Mouse (Mus musculus): Measurements from ENCODE around the gene Srl. TPM values are rescaled to one million over a fixed set of nuclear protein-coding genes. Genes with fewer than 3 reads are reported as not detected.
"Not testable (repeated sequence)": the region's sequence is repeated elsewhere in the genome, so short reads cannot be mapped to it uniquely, and the experiment has no call there.

Gene Srl
- total RNA-seq, 2 experiments from 2014 or later = 6.7 to 9.6 TPM

GRCm38 (mm10) chr16:4489114-4489624 is 52.4 kb downstream of the Srl start:
- intact Hi-C loops (cut with DNase I) = loop anchor here (2.0 to 5.0 kb wide), 2 partner anchors 52 to 118 kb away; partner anchors contain the start of gene Srl
- peak; percentile 82 to 88 for DNase-seq (ENCODE audit: low spot score in 2 of 2)

- intact Hi-C loops (cut with DNase I) = no loop called here
- peak; percentile 24 to 25 for DNase-seq (ENCODE audit: low spot score in 2 of 2)
Measured at GRCm38 (mm10) chr16:4480616-4481265, 60.9 kb downstream of the Srl start.

DNA sequence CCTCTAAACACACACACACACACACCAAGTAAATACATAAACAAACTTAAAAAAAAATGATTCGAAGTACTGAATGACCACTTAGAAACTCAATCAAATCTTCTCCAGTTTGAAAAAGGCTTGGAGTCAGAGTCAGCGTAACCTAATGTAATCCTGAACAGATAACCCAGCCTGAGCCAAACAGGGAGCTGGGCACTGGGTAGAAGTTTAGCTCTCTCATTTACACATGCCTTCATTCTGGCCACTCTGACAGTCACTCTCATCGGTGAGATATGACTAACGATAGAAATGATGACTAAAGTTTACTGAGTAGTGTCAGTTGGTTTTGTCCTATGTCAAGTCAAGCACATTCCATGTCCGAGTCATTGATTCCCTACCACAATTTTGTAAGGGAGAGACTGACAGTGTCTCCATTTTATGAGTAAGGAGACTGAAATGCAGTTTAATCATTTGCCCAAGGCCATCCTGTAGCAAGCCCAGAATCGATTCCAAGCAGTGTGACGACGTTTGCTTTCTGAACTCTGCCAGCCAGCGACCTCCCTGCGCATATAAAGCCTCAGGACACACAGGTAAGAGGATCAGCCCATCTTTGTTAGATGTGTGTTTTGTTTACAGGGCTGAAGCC is 63.9 kb downstream of the Srl start:
- DNase-seq (ENCODE audit: low spot score in 2 of 2) = no peak
- intact Hi-C loops (cut with DNase I) = no loop called here

GRCm38 (mm10) chr16:4474882-4475803 is 66.5 kb downstream of the Srl start:
- peak; percentile 95 to 96 for DNase-seq (ENCODE audit: low spot score in 2 of 2)
- intact Hi-C loops (cut with DNase I) = loop anchor here (2.0 to 5.0 kb wide), 2 partner anchors 56 to 158 kb away; no protein-coding TSS in a partner anchor

- intact Hi-C loops (cut with DNase I) = loop anchor here (2.0 to 5.0 kb wide), 2 partner anchors 55 to 157 kb away; no protein-coding TSS in a partner anchor
- DNase-seq (ENCODE audit: low spot score in 2 of 2) = not testable (repeated sequence)
Measured at GRCm38 (mm10) chr16:4474040-4474881, 67.4 kb downstream of the Srl start.

- no peak for DNase-seq (ENCODE audit: low spot score in 2 of 2)
- intact Hi-C loops (cut with DNase I) = loop anchor here (5.0 kb wide), 1 partner anchor 156 kb away; no protein-coding TSS in a partner anchor
Measured at GRCm38 (mm10) chr16:4473231-4473630, 68.4 kb downstream of the Srl start.

DNA sequence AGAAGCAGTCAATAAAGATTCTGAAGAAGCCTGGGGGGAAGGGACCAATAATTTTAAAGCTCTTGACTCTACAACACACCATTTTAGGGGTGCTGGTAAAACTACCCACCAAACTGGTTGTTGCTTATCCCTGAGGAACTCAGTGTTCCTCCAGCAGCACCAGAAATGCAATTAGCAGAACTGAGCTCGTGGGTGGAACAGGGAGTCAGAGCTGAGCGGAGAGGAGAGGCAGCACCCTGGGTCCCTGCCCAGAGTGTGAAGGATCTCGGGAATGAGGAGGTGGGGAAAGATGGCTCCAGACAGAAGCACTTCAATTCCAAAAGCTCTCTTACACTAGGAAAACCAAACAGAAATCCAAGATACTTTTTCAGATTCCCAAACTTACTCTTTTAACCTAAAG is 68.9 kb downstream of the Srl start:
- peak; percentile 85 to 88 for DNase-seq (ENCODE audit: low spot score in 2 of 2)
- intact Hi-C loops (cut with DNase I) = loop anchor here (5.0 kb wide), 1 partner anchor 155 kb away; no protein-coding TSS in a partner anchor

DNA sequence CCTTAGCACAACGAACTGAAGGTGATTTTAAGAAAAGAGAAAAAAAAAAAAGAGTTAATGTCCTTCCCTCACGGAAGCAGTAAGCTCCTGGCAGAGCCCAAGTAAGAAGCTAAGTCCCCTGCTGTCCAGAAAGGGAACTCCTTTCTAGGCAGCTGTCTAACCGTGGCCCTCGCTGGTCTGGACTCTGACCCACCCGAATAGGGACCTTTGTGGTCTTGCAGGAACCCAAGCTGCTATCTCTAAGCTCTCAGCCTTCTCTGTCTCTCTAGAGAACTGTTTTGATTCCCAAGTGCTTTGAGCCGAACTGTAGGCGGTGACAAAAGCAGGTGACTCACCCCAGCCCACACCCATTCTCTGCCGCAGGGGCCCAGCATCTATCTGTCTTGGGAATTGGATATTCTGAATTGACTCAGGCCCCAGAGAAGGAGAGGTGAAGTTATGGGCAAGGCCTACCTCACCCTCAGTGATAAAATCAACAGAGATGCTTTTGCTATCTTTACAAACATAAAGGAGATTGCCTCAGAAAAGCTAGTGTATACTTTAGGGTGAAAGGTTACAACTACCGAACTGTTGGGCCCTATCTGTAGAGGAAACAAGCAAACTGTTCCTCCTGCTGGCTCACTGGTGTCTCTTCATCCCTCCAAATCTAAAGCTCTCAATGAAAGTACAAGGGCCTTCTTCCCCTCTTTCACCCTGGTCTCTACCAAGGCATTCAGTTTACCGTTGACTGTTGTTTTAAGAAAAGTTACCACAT is 71.8 kb downstream of the Srl start:
- intact Hi-C loops (cut with DNase I) = loop anchor here (2.0 to 5.0 kb wide), 2 partner anchors 13 to 152 kb away; no protein-coding TSS in a partner anchor
- peak in 1 of 2 experiments; percentile 42 for DNase-seq (ENCODE audit: low spot score in 2 of 2)

GRCm38 (mm10) chr16:4464529-4465089 is 77.0 kb downstream of the Srl start:
- intact Hi-C loops (cut with DNase I) = no loop called here
- DNase-seq (ENCODE audit: low spot score in 2 of 2) = peak; percentile 18 to 28

DNA sequence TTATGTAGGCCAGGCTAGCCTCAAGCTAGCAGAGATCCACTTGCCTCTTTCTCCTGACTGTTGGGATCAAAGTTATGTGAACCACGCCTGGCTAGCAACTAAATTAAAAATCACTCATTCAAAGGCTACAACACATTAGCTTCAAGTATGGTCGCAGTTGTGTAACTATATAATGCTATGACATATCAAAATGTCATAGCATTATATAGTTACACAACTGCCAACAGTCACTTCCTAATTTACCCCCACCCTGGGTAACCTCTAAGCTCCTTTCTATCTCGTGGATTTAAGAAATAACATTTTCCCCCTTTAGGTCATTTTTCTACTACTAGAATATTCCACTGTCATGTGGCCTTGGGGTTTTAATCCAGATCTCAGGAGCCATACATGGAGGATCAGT is 83.7 kb downstream of the Srl start:
- intact Hi-C loops (cut with DNase I) = loop anchor here (2.0 to 5.0 kb wide), 2 partner anchors 13 to 41 kb away; no protein-coding TSS in a partner anchor
- no peak for DNase-seq (ENCODE audit: low spot score in 2 of 2)

- DNase-seq (ENCODE audit: low spot score in 2 of 2) = peak; percentile 81 to 84
- intact Hi-C loops (cut with DNase I) = loop anchor here (2.0 to 5.0 kb wide), 2 partner anchors 14 to 39 kb away; no protein-coding TSS in a partner anchor
Measured at GRCm38 (mm10) chr16:4456391-4456790, 85.2 kb downstream of the Srl start.

GRCm38 (mm10) chr16:4455693-4456092 is 85.9 kb downstream of the Srl start:
- intact Hi-C loops (cut with DNase I) = loop anchor here (2.0 to 5.0 kb wide), 2 partner anchors 15 to 38 kb away; no protein-coding TSS in a partner anchor
- DNase-seq (ENCODE audit: low spot score in 2 of 2) = no peak

DNA sequence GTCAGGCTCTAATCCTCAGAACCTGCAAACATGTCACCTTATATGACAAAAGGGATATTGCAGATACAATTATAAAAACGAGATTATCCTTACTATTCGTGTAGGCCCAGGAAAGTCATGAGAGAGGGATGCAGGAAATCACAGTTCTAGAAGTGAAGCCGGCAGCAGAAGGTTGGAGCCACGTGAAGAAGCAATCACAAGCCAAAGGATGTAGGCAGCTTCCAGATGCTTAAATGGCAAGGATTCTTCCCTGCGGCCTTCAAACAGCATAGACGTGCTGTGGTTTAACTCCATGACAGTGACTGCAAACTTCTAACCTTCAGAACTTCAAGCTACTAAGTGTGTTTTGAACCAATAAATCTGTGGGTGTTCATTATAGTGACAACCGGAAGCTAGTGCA is 87.1 kb downstream of the Srl start:
- intact Hi-C loops (cut with DNase I) = no loop called here
- peak; percentile 49 to 59 for DNase-seq (ENCODE audit: low spot score in 2 of 2)

GRCm38 (mm10) chr16:4449418-4449817 is 92.2 kb downstream of the Srl start:
- intact Hi-C loops (cut with DNase I) = no loop called here
- no peak for DNase-seq (ENCODE audit: low spot score in 2 of 2)

DNA sequence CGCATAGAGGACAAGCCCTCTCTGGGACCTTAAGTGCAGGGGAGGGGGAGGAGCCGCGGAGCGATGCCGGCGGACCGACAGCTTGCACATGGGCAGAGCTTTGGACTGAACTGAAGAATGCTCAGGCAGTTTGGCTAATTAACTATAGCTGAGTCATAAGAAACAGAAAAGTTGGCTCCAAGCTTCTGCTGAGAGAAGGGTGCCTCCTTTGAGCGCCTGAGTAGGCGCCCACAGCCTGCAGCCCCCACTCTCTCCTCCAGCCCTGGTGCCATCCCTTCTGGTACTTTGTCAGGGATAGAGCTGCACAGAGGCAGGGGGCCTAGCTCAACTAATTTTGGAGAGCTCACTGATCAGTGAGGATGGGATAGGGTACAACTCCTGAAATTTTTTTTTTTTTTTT is 93.4 kb downstream of the Srl start:
- intact Hi-C loops (cut with DNase I) = no loop called here
- peak; percentile 60 to 74 for DNase-seq (ENCODE audit: low spot score in 2 of 2)

GRCm38 (mm10) chr16:4446395-4446794 is 95.2 kb downstream of the Srl start:
- intact Hi-C loops (cut with DNase I) = no loop called here

DNA sequence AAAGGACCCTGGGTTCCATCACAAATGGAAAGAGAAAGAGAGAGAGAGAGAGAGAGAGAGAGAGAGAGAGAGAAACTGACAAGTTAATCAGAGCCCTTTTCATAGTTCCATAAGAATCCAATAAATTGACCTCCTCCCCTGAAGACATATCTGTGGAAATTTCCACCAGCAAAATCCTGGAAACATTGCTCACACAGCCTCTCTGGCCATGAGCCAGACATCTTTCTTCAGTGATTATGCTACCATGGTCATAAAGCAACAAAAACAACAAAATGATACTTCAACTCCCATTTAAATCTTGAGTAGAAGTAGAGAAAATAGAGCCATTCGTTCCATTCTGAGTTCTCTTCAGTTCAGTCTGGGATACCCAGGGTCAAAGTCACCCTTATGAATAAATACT is 97.2 kb downstream of the Srl start:
- intact Hi-C loops (cut with DNase I) = no loop called here
- no peak for DNase-seq (ENCODE audit: low spot score in 2 of 2)

More at GRCm38 (mm10) chr16:4446395-4446794, 95.2 kb downstream of the Srl start:
- DNase-seq (ENCODE audit: low spot score in 2 of 2) = no peak

Data from left cerebral cortex, postnatal 36 days (tissue).